Mouse (Mus musculus): ENCODE results near the gene Pi4k2a. TPM values are rescaled to one million over a fixed set of nuclear protein-coding genes. Genes with fewer than 3 reads are reported as not detected.

The Pi4k2a gene
- polyA plus RNA-seq, 1 experiment from 2014 or later: 23.1 TPM

- Histone ChIP-seq H3K4me3 (no peak overlapping the region), H3K4me1 (peaks cover 19% of the 10 kb centered on the region), H3K9me3 (no peaks in the 10 kb centered on the region), H3K36me3 (no peaks in the 10 kb centered on the region), H3K27ac (no peak overlapping the region), H3K27me3 (ENCODE audit: insufficient read depth, poor library complexity, severe bottlenecking) (peaks cover 4% of the 10 kb centered on the region; the same call in 1 of the 2 replicates)
- 42% methylated on average over 6 of the region's 6 CpGs for WGBS
- DNase-seq (ENCODE audit: low spot score): no peak
Observed at GRCm38 (mm10) chr19:42144067-42144466, 53.8 kb downstream of the Pi4k2a start.

- Histone ChIP-seq H3K27me3 (ENCODE audit: insufficient read depth, poor library complexity, severe bottlenecking) (peaks cover 4% of the 10 kb centered on the region; the same call in 1 of the 2 replicates), H3K27ac (no peak overlapping the region), H3K4me1 (peaks cover 25% of the 10 kb centered on the region), H3K36me3 (no peaks in the 10 kb centered on the region), H3K9me3 (no peaks in the 10 kb centered on the region), H3K4me3 (no peak overlapping the region)
- 28% methylated on average over 8 of the region's 8 CpGs for WGBS
- peak; percentile 87 for DNase-seq (ENCODE audit: low spot score)
Observed at GRCm38 (mm10) chr19:42144541-42145167, 54.4 kb downstream of the Pi4k2a start.

- H3K27ac ChIP-seq: no peak overlapping the region
- no peak overlapping the region for H3K4me3 ChIP-seq
- peaks cover 28% of the 10 kb centered on the region for H3K4me1 ChIP-seq
- H3K27me3 ChIP-seq (ENCODE audit: insufficient read depth, poor library complexity, severe bottlenecking): peaks cover 4% of the 10 kb centered on the region; the same call in 1 of the 2 replicates
- 59% methylated on average over 4 of the region's 4 CpGs for WGBS
- H3K9me3 ChIP-seq: no peaks in the 10 kb centered on the region
- H3K36me3 ChIP-seq: no peaks in the 10 kb centered on the region
- no peak for DNase-seq (ENCODE audit: low spot score)
Observed at GRCm38 (mm10) chr19:42145210-42145609, 54.9 kb downstream of the Pi4k2a start.

GRCm38 (mm10) chr19:42145731-42146130 is 55.5 kb downstream of the Pi4k2a start:
- H3K4me1 ChIP-seq: peaks cover 31% of the 10 kb centered on the region
- H3K27me3 ChIP-seq (ENCODE audit: insufficient read depth, poor library complexity, severe bottlenecking): peaks cover 4% of the 10 kb centered on the region; the same call in 1 of the 2 replicates
- WGBS: 87% methylated on average over 2 of the region's 2 CpGs
- no peak for DNase-seq (ENCODE audit: low spot score)
- no peak overlapping the region for H3K4me3 ChIP-seq
- peaks cover 3% of the 10 kb centered on the region; the same call in 1 of the 2 replicates for H3K36me3 ChIP-seq
- H3K27ac ChIP-seq: no peak overlapping the region
- no peaks in the 10 kb centered on the region for H3K9me3 ChIP-seq

- Histone ChIP-seq H3K4me1 (peaks cover 38% of the 10 kb centered on the region), H3K9me3 (no peaks in the 10 kb centered on the region), H3K36me3 (peaks cover 3% of the 10 kb centered on the region; the same call in 1 of the 2 replicates), H3K27me3 (ENCODE audit: insufficient read depth, poor library complexity, severe bottlenecking) (peaks cover 4% of the 10 kb centered on the region; the same call in 1 of the 2 replicates), H3K4me3 (peak overlapping the region; percentile 80), H3K27ac (peak overlapping the region; percentile 93; the same call in 1 of the 2 replicates)
- 87% methylated on average over 9 of the region's 9 CpGs for WGBS
- DNase-seq (ENCODE audit: low spot score): no peak
Observed at GRCm38 (mm10) chr19:42146276-42147010, 56.2 kb downstream of the Pi4k2a start.

- H3K27me3 ChIP-seq (ENCODE audit: insufficient read depth, poor library complexity, severe bottlenecking): peaks cover 4% of the 10 kb centered on the region; the same call in 1 of the 2 replicates
- peaks cover 46% of the 10 kb centered on the region for H3K4me1 ChIP-seq
- H3K4me3 ChIP-seq: peak within 1 kb of the TSS; percentile 80
- peak; percentile 84 for DNase-seq (ENCODE audit: low spot score)
- peaks cover 3% of the 10 kb centered on the region; the same call in 1 of the 2 replicates for H3K36me3 ChIP-seq
- peak within 1 kb of the TSS; percentile 93 for H3K27ac ChIP-seq
- 0% methylated on average over 31 of the region's 57 CpGs for WGBS
- H3K9me3 ChIP-seq: no peaks in the 10 kb centered on the region
Observed at GRCm38 (mm10) chr19:42147170-42147768, 57.0 kb downstream of the Pi4k2a start, which contains the start of gene Marveld1. Gene Marveld1, plus strand, starts transcription at chr19:42147400.

- Histone ChIP-seq H3K4me3 (peak overlapping the region; percentile 80), H3K4me1 (peaks cover 46% of the 10 kb centered on the region), H3K9me3 (no peaks in the 10 kb centered on the region), H3K27ac (peak overlapping the region; percentile 93), H3K36me3 (peaks cover 3% of the 10 kb centered on the region; the same call in 1 of the 2 replicates), H3K27me3 (ENCODE audit: insufficient read depth, poor library complexity, severe bottlenecking) (peaks cover 4% of the 10 kb centered on the region; the same call in 1 of the 2 replicates)
- under 1% methylated on average over 63 of the region's 63 CpGs for WGBS
- peak; percentile 82 for DNase-seq (ENCODE audit: low spot score)
Observed at GRCm38 (mm10) chr19:42147769-42148568, 57.7 kb downstream of the Pi4k2a start.

- H3K27me3 ChIP-seq (ENCODE audit: insufficient read depth, poor library complexity, severe bottlenecking): peaks cover 4% of the 10 kb centered on the region; the same call in 1 of the 2 replicates
- WGBS: 9% methylated on average over 7 of the region's 7 CpGs
- no peaks in the 10 kb centered on the region for H3K9me3 ChIP-seq
- peak overlapping the region; percentile 93 for H3K27ac ChIP-seq
- H3K36me3 ChIP-seq: peaks cover 3% of the 10 kb centered on the region; the same call in 1 of the 2 replicates
- no peak for DNase-seq (ENCODE audit: low spot score)
- peak overlapping the region; percentile 80 for H3K4me3 ChIP-seq
- peaks cover 49% of the 10 kb centered on the region for H3K4me1 ChIP-seq
Observed at GRCm38 (mm10) chr19:42148569-42148860, 58.2 kb downstream of the Pi4k2a start.

- peak; percentile 89 for DNase-seq (ENCODE audit: low spot score)
- peaks cover 3% of the 10 kb centered on the region; the same call in 1 of the 2 replicates for H3K36me3 ChIP-seq
- H3K9me3 ChIP-seq: no peaks in the 10 kb centered on the region
- no peak overlapping the region for H3K27ac ChIP-seq
- H3K4me1 ChIP-seq: peaks cover 48% of the 10 kb centered on the region
- H3K4me3 ChIP-seq: no peak overlapping the region
- WGBS: 8% methylated on average over 6 of the region's 6 CpGs
- no peaks in the 10 kb centered on the region for H3K27me3 ChIP-seq (ENCODE audit: insufficient read depth, poor library complexity, severe bottlenecking)
Observed at GRCm38 (mm10) chr19:42151990-42152389, 61.7 kb downstream of the Pi4k2a start.

- DNase-seq (ENCODE audit: low spot score): no peak
- Histone ChIP-seq H3K27me3 (ENCODE audit: insufficient read depth, poor library complexity, severe bottlenecking) (no peaks in the 10 kb centered on the region), H3K27ac (peak overlapping the region; percentile 52; the same call in 1 of the 2 replicates), H3K4me3 (no peak overlapping the region), H3K36me3 (no peaks in the 10 kb centered on the region), H3K9me3 (no peaks in the 10 kb centered on the region), H3K4me1 (peaks cover 18% of the 10 kb centered on the region)
- WGBS: 41% methylated on average over 11 of the region's 12 CpGs
Observed at GRCm38 (mm10) chr19:42157493-42158237, 67.4 kb downstream of the Pi4k2a start.

GRCm38 (mm10) chr19:42158246-42159017 is 68.2 kb downstream of the Pi4k2a start:
- 16% methylated on average over 13 of the region's 13 CpGs for WGBS
- H3K4me3 ChIP-seq: peak overlapping the region; percentile 35
- H3K27ac ChIP-seq: peak overlapping the region; percentile 52; the same call in 1 of the 2 replicates
- no peaks in the 10 kb centered on the region for H3K36me3 ChIP-seq
- H3K9me3 ChIP-seq: no peaks in the 10 kb centered on the region
- H3K27me3 ChIP-seq (ENCODE audit: insufficient read depth, poor library complexity, severe bottlenecking): no peaks in the 10 kb centered on the region
- DNase-seq (ENCODE audit: low spot score): no peak
- H3K4me1 ChIP-seq: peaks cover 17% of the 10 kb centered on the region
